Mouse (Mus musculus): ENCODE measurements around the gene Sobp. TPM values are rescaled to one million over a fixed set of nuclear protein-coding genes. Genes with fewer than 3 reads are reported as not detected.

Sobp gene
- 0.01 and 0.02 TPM in 2 replicates for polyA plus RNA-seq (2012; rRNA removed)

DNA sequence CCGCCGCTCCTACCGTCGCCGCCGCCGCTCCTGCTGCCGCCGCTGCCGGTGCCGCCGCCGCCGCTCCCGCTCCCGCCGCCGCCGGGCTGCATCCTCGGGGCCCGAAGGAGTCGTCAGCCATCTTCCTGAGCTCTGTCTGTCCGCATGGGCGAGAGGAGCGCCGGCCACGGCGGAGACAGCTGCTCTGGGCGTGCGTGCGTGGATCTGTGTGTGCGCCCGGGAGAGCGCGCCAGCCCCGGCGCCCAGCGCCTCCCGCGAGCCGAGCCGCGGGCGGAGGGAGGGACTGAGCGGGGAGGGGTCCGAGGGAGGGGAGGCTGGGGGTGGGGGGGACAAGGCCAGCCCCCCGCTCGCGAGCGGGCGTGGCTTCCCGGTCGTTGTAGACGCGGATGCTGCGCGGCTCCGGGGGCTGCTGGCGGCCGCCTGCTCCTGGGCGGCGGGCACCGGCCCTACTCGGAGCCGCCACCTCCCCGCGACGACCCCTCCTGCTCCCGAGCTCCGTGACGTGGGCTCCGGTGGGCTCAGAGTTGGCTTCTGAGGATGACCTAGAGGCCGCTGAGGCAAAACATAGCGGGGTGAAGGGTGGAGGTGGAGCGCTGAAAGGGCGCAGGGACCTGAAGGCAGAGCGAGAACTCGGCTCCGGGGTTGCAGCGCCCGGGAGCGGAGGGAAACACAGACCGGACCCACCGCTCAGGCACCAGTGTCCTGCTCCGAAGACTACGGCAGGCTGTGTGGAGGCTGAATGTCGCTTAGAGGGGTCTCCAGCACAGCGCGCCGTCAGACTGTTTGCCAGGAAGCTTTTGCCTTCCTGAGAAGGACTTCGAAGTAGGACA lies at the start of gene Sobp, which contains the start of gene 9030612E09Rik:
Sobp (minus strand) TSS at position 205 of the 830 bp plus-strand sequence.
9030612E09Rik (plus strand) TSS at position 379 of the 830 bp plus-strand sequence.

GRCm38 (mm10) chr10:43220910-43221625 lies 46.7 kb upstream of the Sobp start, which contains the start of gene Pdss2:
Gene Pdss2, plus strand, starts transcription at chr10:43221486.

Other genes with a start within 250 kb of the Sobp start
- gene 9030612E09Rik, start 174 bp upstream of the Sobp start, polyA plus RNA-seq (2012; rRNA removed): 0.01 TPM in 1 of 2 replicates, not detected in the other
- gene Pdss2, start 47.0 kb upstream of the Sobp start, polyA plus RNA-seq (2012; rRNA removed): 5.0 and 5.5 TPM in 2 replicates